Mouse (Mus musculus) cerebellum, postnatal 36 days (tissue): ENCODE measurements at regions not wholly inside any gene's neighbourhood (a gene's known extent, or its start where the extent isn't known, plus 50 kb on each side); places are given as distances from the start of the nearest gene placed in this dataset.
A peak's percentile ranks its signal among the peaks of the same experiment; 100 is the strongest.

Experiments
- DNase-seq, 2 experiments: peaks; one replicate each; pipeline ENCODE4 v3.0.0; 2021 to 2022; ENCODE audit warnings: mixed read lengths in 2 of 2

- peak; percentile 47 to 51 for DNase-seq
Measured at GRCm38 (mm10) chr6:23906781-23907180, 63.1 kb downstream of the Tas2r118 start.
